Mouse (Mus musculus) cerebellum, adult 2 months (tissue): ENCODE data around the gene Lingo3.
A peak's percentile ranks its signal among the peaks of the same experiment; 100 is the strongest.

Source experiments
- CTCF ChIP-seq: fragments of 200-500 bp; IDR thresholded peaks from 2 replicates; pipeline ENCODE4 v1.5.1; 2011; ENCODE audit warnings: low read depth, mild to moderate bottlenecking, control low read depth, low read length, moderate library complexity, borderline replicate concordance; ENCODE audit not compliant: insufficient read depth
- POLR2A ChIP-seq: fragments of 200-500 bp; IDR thresholded peaks from 2 replicates; pipeline ENCODE4 v1.6.1; 2011; ENCODE audit warnings: low read length, control low read depth, borderline replicate concordance; ENCODE audit not compliant: insufficient read depth

GRCm38 (mm10) chr10:80864446-80864845, 20.6 kb upstream of the Lingo3 start:
- no peak for TF ChIP-seq CTCF
- 0 out of 2 replicates have a peak, but pooled peaks have one; percentile 14 for TF ChIP-seq POLR2A
